Mouse (Mus musculus): ENCODE results near the gene a.

Gene a

GRCm38 (mm10) chr2:154790656-154791483 is at the start of gene a, which contains the start of gene Raly:
Gene a (plus strand): TSS chr2:154791402.
Gene Raly (plus strand): TSS chr2:154791096.
- DNase-seq: peak; percentile 98 to 99

GRCm38 (mm10) chr2:154742911-154743819 is 48.0 kb upstream of the a start:
- DNase-seq: no peak

- no peak for DNase-seq
Measured at GRCm38 (mm10) chr2:154743915-154744314, 47.3 kb upstream of the a start.

GRCm38 (mm10) chr2:154748383-154748782 is 42.8 kb upstream of the a start:
- DNase-seq: no peak

GRCm38 (mm10) chr2:154749046-154750036 is 41.9 kb upstream of the a start:
- no peak for DNase-seq

GRCm38 (mm10) chr2:154751924-154752323 is 39.3 kb upstream of the a start:
- no peak for DNase-seq

- no peak for DNase-seq
Measured at GRCm38 (mm10) chr2:154754068-154754560, 37.1 kb upstream of the a start.

- DNase-seq: no peak
Measured at GRCm38 (mm10) chr2:154755791-154756190, 35.4 kb upstream of the a start.

GRCm38 (mm10) chr2:154757691-154758090 is 33.5 kb upstream of the a start:
- no peak for DNase-seq

- no peak for DNase-seq
Measured at GRCm38 (mm10) chr2:154758454-154758853, 32.7 kb upstream of the a start.

GRCm38 (mm10) chr2:154763226-154763625 is 28.0 kb upstream of the a start:
- no peak for DNase-seq

- no peak for DNase-seq
Measured at GRCm38 (mm10) chr2:154764828-154765497, 26.2 kb upstream of the a start.

- no peak for DNase-seq
Measured at GRCm38 (mm10) chr2:154765554-154766008, 25.6 kb upstream of the a start.

GRCm38 (mm10) chr2:154767051-154767450 is 24.2 kb upstream of the a start:
- DNase-seq: no peak

GRCm38 (mm10) chr2:154769930-154770329 is 21.3 kb upstream of the a start, which contains the start of gene Gm14214:
Gene Gm14214 (minus strand): TSS chr2:154770030.
- DNase-seq: no peak

GRCm38 (mm10) chr2:154771604-154772003 is 19.6 kb upstream of the a start:
- DNase-seq: no peak

GRCm38 (mm10) chr2:154774032-154774431 is 17.2 kb upstream of the a start:
- peak in 1 of 2 experiments; percentile 12 for DNase-seq

GRCm38 (mm10) chr2:154776496-154776895 is 14.7 kb upstream of the a start:
- DNase-seq: no peak

- DNase-seq: no peak
Measured at GRCm38 (mm10) chr2:154779648-154780047, 11.6 kb upstream of the a start.

GRCm38 (mm10) chr2:154782361-154782760 is 8.8 kb upstream of the a start:
- DNase-seq: no peak

Data from thymus, postnatal 36 days (tissue).